Mouse (Mus musculus) megakaryocyte, embryonic 14.5 days (primary cell): Measurements from ENCODE around the gene Hsf4.

Experiments
- FLI1 ChIP-seq: IDR thresholded peaks from 2 replicates; pipeline ENCODE4 v1.6.1; 2012; ENCODE audit warnings: low read length, inconsistent platforms, mixed read lengths
- GATA1 ChIP-seq: IDR thresholded peaks from 3 replicates; pipeline ENCODE4 v1.6.1; 2012; ENCODE audit warnings: mixed read lengths, low read length, inconsistent platforms, borderline replicate concordance

GRCm38 (mm10) chr8:105310118-105310517, 40.5 kb downstream of the Hsf4 start:
- no peak for TF ChIP-seq GATA1
- TF ChIP-seq FLI1: no peak
